Mouse (Mus musculus): ENCODE measurements around the gene Homer1. TPM values are rescaled to one million over a fixed set of nuclear protein-coding genes. Genes with fewer than 3 reads are reported as not detected.

Homer1 gene
- polyA plus RNA-seq, 1 experiment from 2014 or later: 3.6 TPM

GRCm38 (mm10) chr13:93429205-93429604 lies 129.8 kb downstream of the Homer1 start:
- Histone ChIP-seq H3K9ac (ENCODE audit: low read depth, low read length) (no peak overlapping the region), H3K9me3 (replicated peaks; ENCODE audit: low read length) (no peaks in the 10 kb centered on the region), H3K4me2 (ENCODE audit: low read length) (no peak overlapping the region), H3K27me3 (ENCODE audit: insufficient read depth, low read length) (no peaks in the 10 kb centered on the region), H3K4me3 (replicated peaks; ENCODE audit: low read depth, low read length) (no peak overlapping the region), H3K4me1 (replicated peaks; ENCODE audit: insufficient read depth, low read length) (no peaks in the 10 kb centered on the region), H3K36me3 (ENCODE audit: insufficient read depth, low read length) (0 out of 2 replicates have a peak, but pooled peaks cover 2% of the 10 kb centered on the region), H3K27ac (no peak overlapping the region)
- DNase-seq (ENCODE audit: low spot score): no peak
- ATAC-seq (replicated peaks; ENCODE audit: low FRiP score, low read depth): no peak
- no peak for TF ChIP-seq CTCF (IDR thresholded peaks at IDR 0.05; ENCODE audit: low read depth)
- WGBS: 97% methylated on average over 1 of the region's 1 CpGs

GRCm38 (mm10) chr13:93440167-93440566 lies 140.7 kb downstream of the Homer1 start:
- H3K4me3 ChIP-seq (replicated peaks; ENCODE audit: low read depth, low read length): no peak overlapping the region
- H3K36me3 ChIP-seq (ENCODE audit: insufficient read depth, low read length): peaks cover 19% of the 10 kb centered on the region; the same call in 1 of the 2 replicates
- WGBS: 33% methylated on average over 3 of the region's 3 CpGs
- no peak overlapping the region for H3K27ac ChIP-seq
- no peaks in the 10 kb centered on the region for H3K4me1 ChIP-seq (replicated peaks; ENCODE audit: insufficient read depth, low read length)
- no peaks in the 10 kb centered on the region for H3K27me3 ChIP-seq (ENCODE audit: insufficient read depth, low read length)
- H3K9me3 ChIP-seq (replicated peaks; ENCODE audit: low read length): no peaks in the 10 kb centered on the region
- H3K4me2 ChIP-seq (ENCODE audit: low read length): no peak overlapping the region
- DNase-seq (ENCODE audit: low spot score) (no peak), ATAC-seq (replicated peaks; ENCODE audit: low FRiP score, low read depth) (peak; percentile 89)
- TF ChIP-seq CTCF (IDR thresholded peaks at IDR 0.05; ENCODE audit: low read depth): no peak
- no peak overlapping the region for H3K9ac ChIP-seq (ENCODE audit: low read depth, low read length)

GRCm38 (mm10) chr13:93453275-93453674 lies 153.8 kb downstream of the Homer1 start:
- no peak overlapping the region for H3K4me3 ChIP-seq (replicated peaks; ENCODE audit: low read depth, low read length)
- no peaks in the 10 kb centered on the region for H3K4me1 ChIP-seq (replicated peaks; ENCODE audit: insufficient read depth, low read length)
- H3K4me2 ChIP-seq (ENCODE audit: low read length): no peak overlapping the region
- H3K9ac ChIP-seq (ENCODE audit: low read depth, low read length): no peak overlapping the region
- H3K36me3 ChIP-seq (ENCODE audit: insufficient read depth, low read length): peaks cover 29% of the 10 kb centered on the region
- DNase-seq (ENCODE audit: low spot score): no peak
- no peak overlapping the region for H3K27ac ChIP-seq
- no peaks in the 10 kb centered on the region for H3K9me3 ChIP-seq (replicated peaks; ENCODE audit: low read length)
- H3K27me3 ChIP-seq (ENCODE audit: insufficient read depth, low read length): no peaks in the 10 kb centered on the region
- 98% methylated on average over 6 of the region's 6 CpGs for WGBS
- ATAC-seq (replicated peaks; ENCODE audit: low FRiP score, low read depth): no peak
- TF ChIP-seq CTCF (IDR thresholded peaks at IDR 0.05; ENCODE audit: low read depth): no peak

Other genes with a start within 250 kb of the Homer1 start
- gene Cmya5, start 154.9 kb upstream of the Homer1 start, polyA plus RNA-seq (2015; fragmentation: Nextera tagmentation; extraction: Ambion mirVana): 0.03 and 0.07 TPM in 2 replicates
- gene Tent2, start 107.2 kb upstream of the Homer1 start, polyA plus RNA-seq (2015; fragmentation: Nextera tagmentation; extraction: Ambion mirVana): 46.6 and 48.4 TPM in 2 replicates
- gene Jmy, start 200.2 kb downstream of the Homer1 start, polyA plus RNA-seq (2015; fragmentation: Nextera tagmentation; extraction: Ambion mirVana): 6.2 and 7.6 TPM in 2 replicates